Mouse (Mus musculus) urinary bladder, postnatal 10 days (tissue): ENCODE data around the gene Ankrd35.
"Not testable (repeated sequence)": the region's sequence is repeated elsewhere in the genome, so short reads cannot be mapped to it uniquely, and the experiment has no call there.

Source experiments
- DNase-seq: peaks from one replicate; pipeline ENCODE4 v3.0.0; 2022; ENCODE audit warnings: low spot score

Ankrd35 gene

DNA sequence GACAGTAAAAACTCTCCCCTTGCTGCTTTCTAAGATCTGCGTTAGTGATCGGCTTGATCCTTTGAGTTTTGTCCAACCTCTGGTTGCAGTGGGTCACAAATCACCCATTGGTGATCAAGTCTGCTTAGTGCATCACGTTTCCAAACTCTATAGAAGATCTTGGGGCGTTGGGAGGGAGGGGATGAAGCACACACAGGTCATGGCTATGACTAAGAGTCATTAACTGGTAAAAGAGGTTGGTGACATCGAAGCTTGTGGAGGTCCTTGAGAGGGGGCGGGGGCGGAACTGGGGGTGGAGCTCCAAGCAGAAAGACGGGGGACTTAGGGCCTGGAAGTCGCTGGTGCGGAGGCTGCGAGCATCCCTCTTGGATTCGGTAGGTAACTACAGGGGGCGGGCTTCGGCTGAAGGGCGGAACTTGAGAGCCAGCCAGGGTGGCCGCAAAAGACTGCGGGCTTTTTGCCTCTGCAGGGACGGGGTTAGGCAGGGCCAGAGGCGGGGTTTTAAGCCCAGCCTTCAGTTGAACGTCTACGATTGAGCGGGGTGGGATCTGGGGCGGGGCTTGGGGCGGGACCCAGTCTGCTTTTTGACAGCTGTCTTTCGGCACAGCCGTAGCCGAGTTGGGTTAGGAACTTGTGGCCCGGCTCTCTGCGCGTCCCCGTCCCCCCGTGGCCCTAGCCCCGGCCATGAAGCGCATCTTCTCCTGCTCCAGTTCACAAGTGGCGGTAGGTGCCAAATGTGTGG lies at the start of gene Ankrd35:
Ankrd35 (plus strand) TSS at position 405 of the 742 bp plus-strand sequence.
- no peak for DNase-seq

DNA sequence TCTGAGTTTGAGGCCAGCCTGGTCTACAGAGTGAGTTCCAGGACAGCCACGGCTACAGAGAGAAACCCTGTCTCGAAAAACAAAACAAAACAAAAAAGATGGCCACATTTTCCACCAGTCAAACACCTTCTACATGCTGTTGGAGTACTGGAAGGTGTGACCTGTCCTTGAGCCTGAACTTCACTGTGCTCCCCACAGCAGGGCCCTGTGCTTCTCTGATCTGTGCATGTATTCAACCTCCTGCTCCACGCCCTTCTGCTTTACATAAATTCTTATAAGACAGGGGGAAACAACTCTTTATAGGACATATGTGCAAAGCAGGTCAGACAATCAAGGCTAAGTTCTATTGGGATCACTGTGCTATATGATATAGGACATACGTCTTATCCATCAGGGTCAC lies 46.7 kb upstream of the Ankrd35 start:
- no peak for DNase-seq

DNA sequence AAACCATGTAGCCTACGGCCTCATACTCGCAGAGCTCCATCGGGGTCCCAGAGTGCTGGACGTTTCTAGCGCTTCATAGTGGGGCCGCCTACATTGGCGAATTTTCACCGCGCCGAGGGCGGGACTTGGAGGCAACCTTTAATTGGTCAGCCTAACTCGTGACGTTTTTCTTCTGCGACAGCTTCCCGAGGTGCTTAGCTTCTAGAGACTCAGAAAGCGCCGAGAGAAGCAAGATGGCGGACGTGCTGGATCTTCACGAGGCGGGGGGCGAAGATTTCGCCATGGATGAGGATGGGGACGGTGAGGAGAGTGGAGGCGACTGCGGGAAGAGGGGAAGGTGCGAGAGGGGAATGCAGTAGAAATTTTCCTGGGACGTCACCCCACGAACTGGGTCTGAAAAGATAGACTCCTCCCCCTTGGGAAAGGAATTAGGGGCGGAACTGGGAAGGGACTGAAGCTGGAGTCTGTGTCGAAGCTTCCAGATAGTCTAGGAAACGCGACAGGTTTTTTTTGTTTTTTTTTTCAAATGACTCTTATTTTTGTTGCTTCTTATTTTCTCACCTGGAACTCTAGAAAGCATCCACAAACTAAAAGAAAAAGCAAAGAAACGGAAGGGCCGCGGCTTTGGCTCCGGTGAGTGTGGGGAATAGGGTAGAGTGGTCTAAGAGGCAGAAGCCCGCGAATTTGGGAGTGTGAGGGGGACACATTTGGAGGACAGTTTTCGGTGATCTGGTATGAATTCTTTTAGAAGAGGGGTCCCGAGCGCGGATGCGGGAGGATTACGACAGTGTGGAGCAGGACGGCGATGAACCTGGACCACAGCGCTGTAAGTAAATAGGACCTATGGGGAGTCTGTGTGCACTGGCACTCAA lies 40.0 kb upstream of the Ankrd35 start, which contains the start of gene Rbm8a:
Rbm8a (plus strand) TSS at position 205 of the 872 bp plus-strand sequence.
- peak; percentile 85 for DNase-seq

DNA sequence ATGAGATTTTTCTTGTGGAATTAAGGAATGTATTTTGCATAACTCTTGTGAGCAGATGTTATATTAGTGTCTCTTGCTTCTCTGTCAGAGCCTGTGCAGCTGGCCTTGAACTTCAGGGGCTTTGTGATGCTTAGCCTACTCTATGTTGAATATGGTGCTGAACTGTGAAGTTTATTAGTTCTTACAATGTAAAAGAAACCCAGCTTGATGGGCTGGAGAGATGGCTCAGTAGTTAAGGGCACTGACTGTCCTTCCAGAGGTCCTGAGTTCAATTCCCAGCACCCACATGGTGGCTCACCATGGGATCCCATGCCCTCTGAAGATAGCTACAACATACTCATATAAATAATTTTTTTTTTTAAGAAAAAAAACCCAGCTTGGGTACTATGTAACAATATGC lies 37.9 kb upstream of the Ankrd35 start:
- DNase-seq: no peak

DNA sequence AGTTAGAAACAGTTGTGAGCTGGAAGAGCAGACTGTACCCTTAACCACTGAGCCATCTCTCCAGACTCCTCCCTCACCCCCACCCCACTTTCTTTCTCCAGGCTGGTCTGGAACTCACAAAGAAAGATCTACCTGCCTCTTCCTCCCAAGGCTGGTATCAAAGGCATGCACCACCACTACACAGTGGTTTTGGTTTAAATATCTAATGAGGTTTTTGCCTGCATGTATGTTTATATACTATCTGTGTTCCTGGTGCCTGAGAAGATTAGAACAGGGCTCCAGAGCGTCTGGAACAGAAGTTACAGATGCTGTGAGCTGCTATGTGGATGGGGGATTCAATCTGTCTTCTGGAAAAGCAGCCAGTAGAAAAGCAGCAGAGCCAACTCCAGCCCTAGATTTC lies 35.9 kb upstream of the Ankrd35 start:
- DNase-seq: no peak

DNA sequence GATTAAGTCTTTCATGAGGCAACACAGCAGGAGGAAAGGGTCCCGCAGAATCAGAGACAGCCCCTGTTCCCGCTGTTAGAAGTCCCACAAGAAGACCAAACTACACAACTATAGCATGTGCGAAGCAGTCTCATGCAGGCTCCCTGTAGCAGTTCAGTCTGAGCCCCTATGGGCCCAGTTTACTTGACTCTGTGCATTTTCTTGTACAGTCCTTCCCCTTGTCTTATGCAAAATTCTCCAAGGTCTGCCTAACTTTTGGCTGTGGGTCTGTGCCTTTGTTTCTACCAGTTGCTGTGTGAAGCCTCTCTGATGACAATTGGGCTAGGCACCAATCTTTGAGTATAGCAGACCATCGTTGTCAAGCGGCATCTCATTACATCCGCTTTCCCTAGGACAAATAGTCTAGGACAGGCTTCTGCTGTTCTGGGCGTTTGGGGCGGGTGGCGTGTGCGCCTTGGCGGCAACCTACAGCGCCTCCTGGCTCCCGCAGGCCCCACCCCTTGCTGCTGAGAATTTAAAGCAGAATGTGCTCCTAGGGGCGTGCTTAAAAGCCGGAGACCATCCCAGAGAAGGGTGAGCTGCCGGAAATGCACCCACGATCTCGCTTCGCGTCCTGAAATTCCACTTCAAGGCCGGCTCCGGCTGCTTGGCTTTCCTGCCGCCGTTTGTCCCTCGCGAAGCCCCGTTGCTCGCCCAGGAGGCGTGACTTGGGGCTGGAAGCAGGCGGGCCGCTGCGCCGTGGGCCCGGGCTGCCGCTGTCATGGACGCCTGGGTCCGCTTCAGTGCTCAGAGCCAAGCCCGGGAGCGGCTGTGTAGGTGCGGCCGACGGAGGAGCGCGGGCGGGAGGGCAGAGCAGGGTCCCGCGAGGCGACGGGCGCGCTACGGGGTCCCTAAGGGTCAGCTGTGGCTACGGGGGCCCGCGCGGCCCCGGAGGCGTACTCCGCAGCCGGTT lies 34.7 kb upstream of the Ankrd35 start, which contains the start of the genes Pex11b and Gm42957:
Pex11b (plus strand) TSS at position 449 of the 952 bp plus-strand sequence.
Gm42957 (plus strand) TSS at position 547 of the 952 bp plus-strand sequence.
- peak; percentile 60 for DNase-seq

DNA sequence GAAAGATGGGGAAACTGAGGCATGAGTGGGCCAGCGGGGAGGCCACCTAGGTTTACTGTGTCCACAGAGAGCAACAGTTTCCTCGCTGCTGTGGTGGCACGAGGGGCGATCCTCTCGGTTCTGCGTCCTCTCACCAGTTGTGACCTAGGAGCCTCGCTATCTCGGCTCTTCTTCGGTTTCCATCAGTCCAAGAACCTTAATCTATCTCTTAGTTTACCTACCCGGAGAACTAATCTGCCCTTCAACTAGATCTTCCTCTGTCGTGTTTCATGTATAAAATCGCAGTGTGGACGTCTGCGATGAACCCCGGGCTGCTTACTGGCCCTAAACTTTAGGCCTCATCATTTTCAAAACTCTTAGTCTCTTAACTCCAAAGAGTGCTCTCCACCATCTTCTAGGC lies 34.0 kb upstream of the Ankrd35 start:
- no peak for DNase-seq

DNA sequence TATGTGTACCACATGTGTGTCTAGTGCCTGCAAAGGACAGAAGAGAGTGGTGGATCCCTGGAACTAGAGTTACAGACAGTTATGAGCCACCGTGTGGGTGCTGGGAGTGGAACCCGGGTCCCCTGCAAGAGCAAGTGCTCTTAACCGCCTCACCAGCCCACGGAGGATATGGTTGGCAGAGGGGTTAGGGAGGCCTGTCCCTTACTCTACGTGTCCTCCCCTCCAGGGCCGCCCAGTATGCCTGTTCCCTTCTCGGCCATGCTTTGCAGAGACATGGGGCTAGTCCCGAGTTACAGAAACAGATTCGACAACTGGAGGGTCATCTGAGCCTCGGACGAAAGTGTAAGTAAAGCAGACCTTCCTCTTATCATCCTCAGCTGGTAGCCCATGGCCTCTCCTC lies 33.5 kb upstream of the Ankrd35 start:
- DNase-seq: no peak

DNA sequence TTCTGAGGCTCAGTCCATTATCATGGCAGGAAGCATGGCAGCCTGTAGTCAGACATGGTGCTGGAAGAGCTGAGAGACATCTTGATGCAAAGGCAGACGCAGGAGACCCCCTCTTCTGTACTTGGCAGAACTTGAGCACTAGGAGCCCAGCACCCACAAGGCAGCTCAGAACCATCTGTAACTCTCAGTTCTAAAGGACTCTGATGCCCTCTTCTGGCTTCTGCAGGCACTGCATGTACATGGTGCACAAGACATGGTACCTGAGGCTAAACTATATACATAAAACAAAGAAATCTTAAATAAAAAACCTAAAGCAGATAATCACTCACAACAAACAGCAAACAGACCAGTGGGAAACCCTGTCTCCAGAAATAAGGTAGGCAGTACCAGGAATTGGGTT lies 30.7 kb upstream of the Ankrd35 start:
- DNase-seq: no peak

DNA sequence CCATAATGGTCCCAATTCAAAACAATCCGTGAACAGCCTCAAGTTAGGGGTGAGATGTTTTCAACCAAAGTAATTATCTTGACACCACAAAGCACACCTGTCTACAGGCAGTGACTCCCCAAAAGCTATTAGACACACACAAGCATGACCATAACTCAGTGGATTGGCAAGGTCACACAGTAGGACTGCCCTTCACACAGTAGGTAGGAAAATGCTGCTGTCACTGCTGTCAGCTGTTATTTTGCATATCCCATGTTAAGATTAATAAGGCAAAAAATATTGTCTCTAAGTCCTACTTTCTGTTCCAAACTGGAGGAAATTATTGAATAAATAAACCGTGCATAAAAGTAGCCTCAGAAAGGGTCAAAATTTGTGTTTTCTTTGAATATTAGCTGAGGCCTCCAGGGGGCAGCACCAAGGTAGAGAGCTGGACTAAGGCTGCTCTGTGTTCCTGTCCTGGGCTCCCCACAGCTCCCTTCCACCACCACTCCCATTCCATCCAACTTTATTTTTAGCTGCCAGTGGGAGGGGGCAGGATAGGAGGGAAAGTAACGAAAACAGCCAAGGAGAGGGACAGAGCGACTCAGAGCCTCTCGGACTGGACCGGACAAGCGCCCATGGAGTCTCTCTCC lies 24.8 kb upstream of the Ankrd35 start, which contains the start of gene Itga10:
Itga10 (plus strand) TSS at position 567 of the 632 bp plus-strand sequence.
- no peak for DNase-seq

DNA sequence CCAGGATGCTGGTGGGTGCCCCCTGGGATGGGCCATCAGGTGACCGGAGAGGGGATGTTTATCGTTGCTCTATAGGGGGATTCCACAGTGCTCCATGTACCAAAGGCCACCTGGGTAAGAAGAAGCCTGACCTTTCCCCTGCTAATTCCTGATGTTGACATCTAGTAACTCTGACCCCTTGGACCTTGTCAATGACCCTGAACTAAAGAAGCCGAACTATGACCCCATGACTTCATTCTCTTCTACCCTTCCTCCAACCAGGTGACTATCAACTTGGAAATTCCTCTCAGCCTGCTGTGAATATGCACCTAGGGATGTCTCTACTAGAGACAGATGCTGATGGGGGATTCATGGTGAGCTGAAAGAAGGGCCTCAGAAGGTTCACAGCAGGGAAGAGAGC lies 22.6 kb upstream of the Ankrd35 start:
- DNase-seq: no peak

DNA sequence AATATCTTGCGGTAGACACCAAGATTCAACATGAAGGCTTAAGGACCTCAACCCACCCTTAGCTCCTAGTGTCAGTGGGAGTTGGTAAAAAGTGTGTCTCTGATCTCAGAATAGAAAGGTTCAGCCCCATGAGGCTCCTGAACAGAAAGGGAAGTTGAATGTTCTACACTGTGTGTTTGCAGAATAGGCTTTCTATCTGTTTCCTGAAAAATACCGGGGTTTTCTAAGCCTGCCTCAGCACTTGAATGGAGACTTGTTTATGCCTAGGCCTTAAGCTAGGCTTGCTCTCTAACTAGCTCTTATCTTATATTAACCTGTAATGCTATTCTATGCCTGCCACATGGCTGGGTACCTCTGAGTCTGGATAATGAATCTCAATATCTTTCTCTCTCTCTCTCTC lies 9.0 kb upstream of the Ankrd35 start:
- DNase-seq: no peak

DNA sequence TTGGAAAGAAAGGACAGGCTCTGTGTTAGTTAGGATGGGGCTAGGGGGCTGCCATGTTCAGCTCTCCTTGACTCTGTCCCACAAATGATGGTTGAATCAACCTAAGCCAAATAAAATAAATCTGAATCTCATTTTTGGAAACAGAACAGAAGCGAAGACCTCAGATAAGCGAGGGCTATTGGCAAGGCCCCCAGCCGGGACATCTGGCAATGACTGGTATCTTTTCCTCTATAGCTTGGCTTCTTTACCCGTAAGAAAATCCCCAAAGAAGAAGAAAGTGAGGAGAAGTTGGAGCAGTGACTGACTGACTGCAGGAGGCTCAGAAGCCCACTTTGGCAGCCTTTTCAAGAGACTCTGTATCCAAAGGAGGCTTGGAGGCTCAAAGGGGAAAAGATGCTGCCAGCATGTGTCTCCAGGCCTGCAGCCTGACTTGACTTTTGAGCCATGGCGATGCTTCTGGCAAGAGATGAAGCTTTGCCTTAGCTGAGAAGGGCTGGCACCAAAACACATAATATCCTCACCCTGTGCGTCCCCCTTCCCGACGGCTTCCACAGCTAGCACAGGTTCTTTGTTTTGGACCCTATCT lies 7.1 kb upstream of the Ankrd35 start:
- DNase-seq: no peak

DNA sequence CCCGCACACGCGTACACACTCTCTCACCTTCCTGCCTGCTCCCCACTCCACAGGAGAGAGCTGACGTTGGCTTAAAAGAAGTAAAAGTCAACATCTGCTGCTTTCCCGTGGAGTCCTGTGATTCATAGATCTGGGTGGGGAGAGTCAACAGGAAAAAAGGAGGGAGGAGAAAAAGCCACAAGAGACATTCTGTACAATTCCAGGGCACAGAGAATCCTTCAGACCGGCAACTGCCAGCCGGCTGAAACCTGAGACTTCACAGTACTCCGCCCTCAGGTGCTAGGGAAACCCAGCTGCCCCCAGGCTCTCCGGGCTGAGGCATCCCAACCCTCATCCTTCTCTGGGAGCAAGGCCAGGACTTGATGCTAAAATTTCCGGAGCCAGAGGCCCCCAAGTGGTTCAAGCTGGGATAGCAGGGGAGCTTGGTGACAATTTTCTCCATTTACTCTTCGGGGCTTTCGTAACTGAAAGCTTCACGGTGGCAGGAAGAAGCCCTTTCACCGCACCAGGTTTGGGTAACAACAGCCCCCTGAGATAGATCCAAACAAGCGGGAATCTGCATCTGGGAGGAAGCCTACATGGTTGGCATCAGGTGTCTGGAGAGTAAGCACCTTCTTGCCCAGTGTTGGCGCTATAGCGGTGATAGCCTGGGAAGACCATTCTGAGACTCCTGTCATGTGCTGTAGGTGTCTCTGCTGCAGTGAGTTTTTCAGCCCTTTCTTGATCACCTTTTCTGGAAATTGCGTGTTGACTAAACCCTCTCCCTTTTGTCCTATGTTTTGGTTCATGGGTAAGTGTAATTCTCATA lies 6.3 kb upstream of the Ankrd35 start:
- DNase-seq: peak; percentile 39

DNA sequence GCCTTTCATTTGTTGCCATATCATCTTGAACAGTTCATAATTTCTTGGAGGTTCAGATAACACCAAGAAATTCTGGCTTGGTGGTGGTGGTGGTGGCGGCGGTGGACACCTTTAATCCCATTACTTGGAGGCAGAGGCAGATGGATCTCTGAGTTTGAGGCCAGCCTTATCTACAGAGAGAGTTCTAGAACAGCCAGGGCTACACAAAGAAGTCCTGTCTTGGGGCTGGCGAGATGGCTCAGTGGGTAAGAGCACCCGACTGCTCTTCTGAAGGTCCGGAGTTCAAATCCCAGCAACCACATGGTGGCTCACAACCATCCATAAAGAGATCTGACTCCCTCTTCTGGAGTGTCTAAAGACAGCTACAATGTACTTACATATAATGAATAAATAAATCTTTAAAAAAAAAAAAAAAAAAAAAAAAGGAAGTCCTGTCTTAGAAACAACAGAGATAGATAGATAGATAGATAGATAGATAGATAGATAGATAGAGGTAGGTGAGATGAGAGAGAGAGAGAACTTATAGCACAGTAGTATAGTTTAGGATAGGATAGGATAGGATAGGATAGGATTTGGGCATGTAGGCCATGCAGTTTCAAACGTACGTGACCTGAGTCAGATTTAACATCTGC lies 4.1 kb upstream of the Ankrd35 start:
- DNase-seq: not testable (repeated sequence)

DNA sequence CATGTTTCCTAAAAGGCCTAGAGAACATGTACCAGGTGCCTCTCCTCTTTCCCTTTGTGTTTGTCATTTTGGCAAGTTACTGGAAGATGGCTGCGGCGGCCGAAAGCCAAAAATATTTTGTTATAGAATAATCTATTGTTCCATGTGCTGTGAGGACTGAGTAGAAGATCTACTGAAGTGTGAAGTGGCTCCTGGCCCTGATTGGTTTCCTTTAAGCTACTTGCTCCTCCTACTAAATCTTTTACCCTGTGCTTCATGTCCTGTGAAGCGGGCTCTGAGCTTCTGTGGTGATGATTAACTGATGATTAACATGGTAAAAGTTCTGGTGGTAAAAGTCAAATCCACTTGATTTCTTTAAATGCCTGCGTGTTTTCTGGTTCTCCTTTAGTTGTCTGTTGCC lies 3.0 kb upstream of the Ankrd35 start:
- no peak for DNase-seq

DNA sequence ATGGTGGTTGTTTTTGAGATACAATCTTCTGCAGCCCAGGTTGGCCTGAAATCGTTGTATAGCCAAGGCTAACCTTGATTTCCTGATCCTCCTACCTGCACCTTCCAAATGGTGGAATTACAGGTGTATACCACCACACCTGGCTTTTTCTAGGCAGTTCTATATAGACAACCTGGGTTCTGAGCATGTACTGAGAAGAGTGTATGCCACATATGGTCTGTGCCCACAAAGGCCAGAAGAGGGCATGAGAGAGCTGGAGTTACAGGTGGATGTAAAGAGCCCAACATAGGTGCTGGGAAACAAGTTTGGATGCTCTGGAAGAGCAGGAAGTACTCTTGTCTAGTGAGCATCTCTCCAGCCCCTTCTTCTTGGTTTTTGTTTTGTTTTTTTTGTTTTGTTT lies 2.6 kb upstream of the Ankrd35 start:
- no peak for DNase-seq

DNA sequence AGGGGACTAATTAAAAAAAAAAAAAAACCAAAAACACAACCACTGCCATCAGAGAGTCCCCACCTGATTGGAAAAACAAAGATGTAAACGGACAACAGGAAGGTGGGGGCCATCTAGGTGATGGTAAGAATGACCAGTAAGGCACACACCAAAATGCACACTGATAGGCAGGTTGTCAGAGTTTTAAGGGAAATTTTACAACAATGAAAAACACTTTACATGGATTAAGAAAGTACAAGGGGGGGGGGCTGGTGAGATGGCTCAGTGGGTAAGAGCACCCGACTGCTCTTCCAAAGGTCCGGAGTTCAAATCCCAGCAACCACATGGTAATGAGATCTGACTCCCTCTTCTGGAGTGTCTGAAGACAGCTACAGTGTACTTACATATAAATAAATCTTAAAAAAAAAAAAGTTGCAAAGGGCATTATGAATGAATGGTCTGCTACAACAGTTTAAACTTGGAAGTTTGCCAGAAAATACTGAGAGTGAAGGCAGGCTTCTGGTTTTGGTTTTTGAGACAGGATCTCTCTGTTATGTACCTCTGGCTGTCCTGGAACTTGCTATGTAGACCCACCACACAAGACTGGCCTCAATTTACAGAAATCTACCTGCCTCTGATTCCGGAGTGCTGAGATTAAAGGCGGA lies 1.4 kb upstream of the Ankrd35 start:
- no peak for DNase-seq

DNA sequence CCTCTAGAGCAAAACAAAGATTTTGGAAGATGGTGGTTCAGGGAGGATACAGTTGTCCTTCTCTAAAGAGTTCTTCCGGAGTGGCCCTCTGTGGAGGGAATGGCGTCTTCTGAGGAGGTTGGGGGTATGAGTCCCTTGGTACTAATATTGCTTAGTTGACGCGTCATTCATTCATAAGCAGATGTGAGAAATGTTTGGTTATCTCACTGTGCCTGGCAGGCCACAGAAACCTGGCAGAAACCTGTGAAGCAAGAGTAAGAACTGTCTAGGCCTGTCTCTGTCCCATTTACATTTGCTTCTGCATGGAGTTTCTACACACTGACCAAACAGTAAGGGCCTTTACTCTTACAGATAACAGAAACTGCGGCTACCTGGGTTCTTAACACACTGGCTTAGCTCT lies 1.6 kb downstream of the Ankrd35 start:
- DNase-seq: no peak
